Mouse (Mus musculus) monocyte, adult 2 months (primary cell): ENCODE results near the gene Ang.

Experiments used
- DNase-seq, 2 experiments: peaks; one replicate each; pipeline ENCODE4 v3.0.0; 2022; ENCODE audit warnings: low spot score in 2 of 2, low read depth in 1 of 2

Ang gene

GRCm38 (mm10) chr14:51127648-51128258, 36.8 kb downstream of the Ang start:
- no peak for DNase-seq

- peak; percentile 19 to 37 for DNase-seq
Observed at GRCm38 (mm10) chr14:51128775-51129623, 38.0 kb downstream of the Ang start.

DNA sequence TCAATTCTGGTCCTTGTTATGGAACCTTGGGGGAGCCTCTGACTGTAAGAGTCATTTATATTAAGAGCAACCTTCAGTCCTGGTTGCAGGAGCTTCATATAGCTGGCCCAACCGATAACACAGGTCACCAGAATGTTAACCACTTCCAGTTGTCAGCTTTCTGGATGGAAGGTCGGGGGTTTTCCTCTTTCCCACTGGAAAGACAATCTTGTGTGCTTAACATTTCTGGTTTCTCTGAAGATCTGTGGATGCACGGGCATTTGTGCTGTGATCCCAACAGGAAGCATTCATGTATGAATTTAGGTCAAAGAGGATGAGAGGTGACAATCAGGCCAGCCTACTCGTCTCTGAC, 38.6 kb downstream of the Ang start:
- no peak for DNase-seq

DNA sequence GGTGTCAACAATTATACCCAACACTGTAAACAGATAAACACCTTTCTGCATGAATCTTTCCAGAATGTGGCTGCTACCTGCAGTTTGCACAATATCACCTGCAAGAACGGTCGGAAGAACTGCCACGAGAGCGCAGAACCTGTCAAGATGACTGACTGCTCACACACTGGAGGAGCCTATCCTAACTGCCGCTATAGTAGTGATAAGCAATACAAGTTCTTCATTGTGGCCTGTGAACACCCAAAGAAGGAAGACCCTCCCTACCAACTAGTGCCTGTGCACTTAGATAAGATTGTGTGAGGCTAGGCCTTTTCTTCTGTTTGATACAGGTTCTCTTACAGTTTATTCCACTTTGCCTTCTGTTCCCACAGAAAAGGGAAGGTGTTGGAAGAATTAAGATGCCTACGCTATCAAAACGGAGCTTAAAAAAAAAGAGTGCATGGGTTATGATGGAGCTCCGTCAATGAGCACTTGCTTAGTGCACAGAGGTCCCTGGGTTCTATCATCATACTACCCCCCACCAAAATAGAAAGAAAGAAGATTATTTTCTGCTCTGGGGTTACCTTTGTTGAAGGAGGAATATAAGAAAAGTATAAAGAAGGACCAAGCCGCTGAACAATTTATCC, 39.5 kb downstream of the Ang start:
- no peak for DNase-seq

GRCm38 (mm10) chr14:51131086-51131815, 40.3 kb downstream of the Ang start:
- no peak for DNase-seq

DNA sequence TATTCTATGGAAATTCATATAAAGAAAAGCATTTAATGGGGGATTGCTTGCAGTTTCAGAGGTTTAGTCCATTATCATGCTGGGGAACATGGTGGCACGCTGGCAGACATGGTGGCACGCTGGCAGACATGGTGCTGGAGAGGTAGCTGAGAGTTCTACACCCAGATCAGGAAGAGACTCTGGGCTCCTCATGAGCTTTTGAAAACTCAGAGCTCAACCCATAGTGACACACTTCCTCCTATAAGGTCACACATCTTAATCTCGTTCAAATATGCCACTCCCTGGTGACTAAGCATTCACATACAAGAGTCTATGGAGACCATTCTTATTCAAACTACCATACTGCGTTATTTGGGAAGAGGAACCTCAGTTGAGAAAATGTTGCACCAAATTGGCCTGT, 41.4 kb downstream of the Ang start:
- no peak for DNase-seq

DNA sequence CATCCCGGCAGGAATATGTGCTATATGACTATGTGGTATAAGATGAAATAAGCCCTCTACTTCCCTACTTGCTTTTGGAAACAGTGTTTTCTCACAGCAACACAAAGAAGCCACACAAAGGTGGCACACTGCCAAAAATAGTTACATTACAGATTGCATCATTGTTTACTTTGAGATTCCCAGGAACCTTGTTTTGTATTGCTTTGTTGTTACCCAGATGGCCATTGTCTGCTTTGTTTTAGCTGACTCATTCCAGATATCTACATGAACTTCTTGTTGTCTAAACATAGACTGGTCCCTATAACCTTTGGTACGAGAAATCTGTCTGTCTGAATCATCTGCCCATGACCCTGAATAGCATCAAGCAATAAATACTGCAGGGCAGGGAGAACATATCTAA, 49.4 kb downstream of the Ang start:
- no peak for DNase-seq

- DNase-seq: no peak
Observed at GRCm38 (mm10) chr14:51142119-51142518, 51.2 kb downstream of the Ang start.

GRCm38 (mm10) chr14:51142568-51142967, 51.6 kb downstream of the Ang start:
- no peak for DNase-seq

GRCm38 (mm10) chr14:51143287-51143686, 52.3 kb downstream of the Ang start:
- no peak for DNase-seq

DNA sequence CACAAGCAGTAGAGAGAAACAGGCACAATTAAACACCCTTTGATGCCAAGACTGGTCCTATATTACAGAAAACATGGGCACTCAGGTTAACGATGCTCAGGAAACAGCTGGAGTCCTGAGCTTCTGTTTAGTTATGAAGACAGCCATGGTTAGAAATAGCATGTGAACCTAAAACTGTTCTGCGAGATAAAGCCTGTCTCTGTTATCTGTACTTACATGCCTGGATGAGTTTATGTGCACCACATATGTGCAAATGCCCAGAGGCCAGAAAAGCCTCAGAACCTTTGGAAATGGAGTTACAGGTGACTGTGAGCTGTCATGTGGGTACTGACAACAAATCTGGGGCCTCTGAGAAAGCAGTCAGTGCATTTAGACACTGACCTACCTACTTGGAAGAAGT, 53.0 kb downstream of the Ang start:
- DNase-seq: no peak

GRCm38 (mm10) chr14:51144451-51144850, 53.5 kb downstream of the Ang start:
- DNase-seq: no peak

DNA sequence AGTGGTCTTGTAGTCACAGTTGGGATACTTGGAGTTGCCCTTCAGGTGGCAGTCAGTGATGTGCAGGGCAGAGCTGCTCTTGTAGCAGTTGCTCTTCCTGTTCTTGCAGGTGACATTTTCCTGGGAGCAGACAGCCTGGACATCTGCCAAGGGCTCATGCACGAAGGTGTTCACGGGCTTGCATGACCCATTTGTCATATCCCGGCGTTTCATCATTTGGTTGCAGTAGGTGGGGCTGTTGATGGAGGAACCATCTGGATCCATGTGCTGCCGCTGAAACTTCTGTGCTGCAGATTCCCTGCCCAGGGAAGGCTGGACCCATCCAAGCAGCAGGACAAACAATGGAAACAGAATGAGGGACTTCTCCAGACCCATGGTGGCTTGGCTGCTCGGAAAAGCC, 54.6 kb downstream of the Ang start:
- no peak for DNase-seq

DNA sequence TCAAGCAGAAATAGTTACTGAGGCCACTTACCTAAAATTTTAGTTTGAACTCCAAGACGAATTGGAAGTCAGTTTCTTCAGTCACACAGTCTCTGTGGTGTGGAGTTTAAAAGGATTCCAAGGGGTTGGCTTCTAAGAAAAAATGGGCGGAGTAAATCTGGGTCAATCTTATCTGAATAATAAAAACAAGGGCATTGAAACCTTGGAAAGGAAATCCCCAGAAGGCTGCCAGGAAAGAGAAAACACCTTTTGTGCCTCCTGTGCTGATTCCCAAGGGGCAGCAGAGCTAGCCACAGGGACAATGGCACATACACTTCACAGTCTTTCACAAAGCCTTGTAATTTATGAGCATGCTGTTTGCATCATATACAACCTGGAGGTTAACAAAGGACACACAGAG, 55.7 kb downstream of the Ang start, which contains the start of gene Rnase1:
Rnase1 (minus strand) TSS at position 101 of the 400 bp plus-strand sequence.
- no peak for DNase-seq

- no peak for DNase-seq
Observed at GRCm38 (mm10) chr14:51148006-51148405, 57.1 kb downstream of the Ang start.

DNA sequence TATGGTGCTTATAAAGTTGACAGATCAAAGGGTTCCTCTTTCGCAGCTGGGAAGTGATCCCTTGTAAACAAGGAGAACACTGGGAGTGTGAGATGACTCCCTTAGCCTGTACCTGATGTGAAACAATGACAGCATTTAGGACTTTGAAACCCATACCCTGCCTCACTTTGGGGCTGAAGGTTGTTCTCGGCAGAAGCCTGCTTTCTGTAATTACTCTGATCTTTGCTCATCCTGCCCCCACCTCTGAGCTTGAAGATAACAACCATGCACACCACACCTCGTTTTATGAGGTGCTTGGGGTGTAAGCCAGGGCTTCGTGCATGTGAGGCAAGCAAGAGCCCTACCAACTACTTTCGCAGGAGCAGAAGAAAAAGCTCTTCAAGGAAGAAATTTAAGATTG, 58.2 kb downstream of the Ang start:
- no peak for DNase-seq

GRCm38 (mm10) chr14:51150206-51150831, 59.4 kb downstream of the Ang start:
- no peak for DNase-seq
